Comparison of ENCODE assay signal across 8 mouse cellular contexts in genomic region chr5:122285029-122285766, GRCm38 (mm10). TPM values are rescaled to one million over a fixed set of nuclear protein-coding genes. Genes with fewer than 3 reads are reported as not detected.
A peak's percentile ranks its signal among the peaks of the same experiment; 100 is the strongest.
DNase-seq lines count a peak whose midpoint lies in the region; ATAC-seq and TF ChIP-seq lines count a peak whose summit lies in the region.

No protein-coding gene starts in this region.

- WGBS in forebrain, postnatal 0 days, result 1% methylated on average over 34 of the region's 34 CpGs
- WGBS in hindbrain, embryonic 14.5 days, result 1% methylated on average over 34 of the region's 34 CpGs
- WGBS in limb, embryonic 15.5 days, result under 1% methylated on average over 34 of the region's 34 CpGs
- WGBS in midbrain, embryonic 14.5 days, result 1% methylated on average over 34 of the region's 34 CpGs
- 1% methylated on average over 34 of the region's 34 CpGs for WGBS in thymus, adult 2 months

- H3K27ac ChIP-seq in left cerebral cortex, adult 2 months, result peak overlapping the region; percentile 85
- peak overlapping the region; percentile 92 for H3K27ac ChIP-seq in forebrain, postnatal 0 days (ENCODE audit: low read depth, low read length)
- peak overlapping the region; percentile 90 for H3K27ac ChIP-seq in hindbrain, embryonic 14.5 days
- peak overlapping the region; percentile 76 for H3K27ac ChIP-seq in limb, embryonic 15.5 days
- H3K27ac ChIP-seq in midbrain, embryonic 14.5 days (replicated peaks; ENCODE audit: low read depth, low read length), result peak overlapping the region; percentile 90
- H3K27ac ChIP-seq in thymus, adult 2 months (ENCODE audit: control insufficient read depth, insufficient read depth, low read length), result peak overlapping the region; percentile 54

- TF ChIP-seq POLR2A in thymus, adult 2 months (IDR thresholded peaks at IDR 0.05; ENCODE audit: control insufficient read depth, extremely low read depth, insufficient read depth, low read length, poor library complexity), result no peak

- H3K4me3 ChIP-seq in left cerebral cortex, adult 2 months, result peak overlapping the region; percentile 74
- peak overlapping the region; percentile 93 for H3K4me3 ChIP-seq in forebrain, postnatal 0 days (ENCODE audit: low read depth, low read length)
- H3K4me3 ChIP-seq in hindbrain, embryonic 14.5 days (replicated peaks; ENCODE audit: low read length), result peak overlapping the region; percentile 96
- peak overlapping the region; percentile 96 for H3K4me3 ChIP-seq in limb, embryonic 15.5 days
- H3K4me3 ChIP-seq in midbrain, embryonic 14.5 days (replicated peaks; ENCODE audit: low read depth, low read length), result peak overlapping the region; percentile 98
- H3K4me3 ChIP-seq in thymus, adult 2 months (ENCODE audit: control insufficient read depth, insufficient read depth, low read length), result peak overlapping the region; percentile 97

- H3K4me2 ChIP-seq in forebrain, postnatal 0 days (ENCODE audit: low read depth), result peak overlapping the region; percentile 97
- H3K4me2 ChIP-seq in hindbrain, embryonic 14.5 days (replicated peaks), result peak overlapping the region; percentile 100
- peak overlapping the region; percentile 96 for H3K4me2 ChIP-seq in limb, embryonic 15.5 days
- peak overlapping the region; percentile 84 for H3K4me2 ChIP-seq in midbrain, embryonic 14.5 days (ENCODE audit: low read length)

- peak overlapping the region; percentile 81 for H3K9ac ChIP-seq in forebrain, postnatal 0 days
- H3K9ac ChIP-seq in hindbrain, embryonic 14.5 days, result peak overlapping the region; percentile 92
- H3K9ac ChIP-seq in limb, embryonic 15.5 days, result peak overlapping the region; percentile 78
- H3K9ac ChIP-seq in midbrain, embryonic 14.5 days (replicated peaks; ENCODE audit: low read length), result peak overlapping the region; percentile 88

- H3K9me3 ChIP-seq in forebrain, postnatal 0 days (ENCODE audit: low read length), result no peaks in the 10 kb centered on the region
- H3K9me3 ChIP-seq in hindbrain, embryonic 14.5 days (ENCODE audit: control insufficient read depth, low read length), result no peaks in the 10 kb centered on the region
- no peaks in the 10 kb centered on the region for H3K9me3 ChIP-seq in limb, embryonic 15.5 days
- H3K9me3 ChIP-seq in midbrain, embryonic 14.5 days (ENCODE audit: control insufficient read depth, low read length), result no peaks in the 10 kb centered on the region; the same call in 1 of the 2 replicates

- peak; percentile 41 to 61 for DNase-seq in left cerebral cortex, adult 2 months (ENCODE audit: extremely low spot score in 1 of 2, low spot score in 2 of 2)
- DNase-seq in left cerebral cortex, adult 9 months (ENCODE audit: low spot score in 2 of 2), result no peak
- DNase-seq in cerebellum, adult 18-20 months, result peak; percentile 69 to 73
- peak; percentile 55 for DNase-seq in forebrain, postnatal 0 days
- peak; percentile 35 for DNase-seq in hindbrain, embryonic 14.5 days (ENCODE audit: low spot score)
- peak; percentile 67 for DNase-seq in midbrain, embryonic 14.5 days
- DNase-seq in thymus, adult 2 months, result peak; percentile 69

- peak; percentile 19; the same call in 1 of the 2 replicates for ATAC-seq in forebrain, postnatal 0 days
- ATAC-seq in hindbrain, embryonic 14.5 days (ENCODE audit: low FRiP score), result peak; percentile 46; the same call in 1 of the 2 replicates
- peak; percentile 18; the same call in 1 of the 2 replicates for ATAC-seq in limb, embryonic 15.5 days (ENCODE audit: insufficient number of reproducible peaks, low FRiP score, low TSS enrichment, low read depth)
- ATAC-seq in midbrain, embryonic 14.5 days (ENCODE audit: low FRiP score, low TSS enrichment), result peak; percentile 18; the same call in 1 of the 2 replicates

- H3K27me3 ChIP-seq in forebrain, postnatal 0 days (ENCODE audit: insufficient read depth, low read length), result no peaks in the 10 kb centered on the region
- H3K27me3 ChIP-seq in hindbrain, embryonic 14.5 days (ENCODE audit: control insufficient read depth, insufficient read depth, low read length), result no peaks in the 10 kb centered on the region
- H3K27me3 ChIP-seq in limb, embryonic 15.5 days, result no peaks in the 10 kb centered on the region
- H3K27me3 ChIP-seq in midbrain, embryonic 14.5 days (ENCODE audit: control insufficient read depth, insufficient read depth, low read length), result no peaks in the 10 kb centered on the region
- H3K27me3 ChIP-seq in thymus, adult 2 months (ENCODE audit: control insufficient read depth, insufficient read depth, low read length), result no peaks in the 10 kb centered on the region

- no peak for TF ChIP-seq CTCF in left cerebral cortex, adult 2 months (IDR thresholded peaks at IDR 0.05)
- peak; percentile 42 for TF ChIP-seq CTCF in forebrain, postnatal 0 days (IDR thresholded peaks at IDR 0.05; ENCODE audit: low read depth)
- TF ChIP-seq CTCF in thymus, adult 2 months (IDR thresholded peaks at IDR 0.05; ENCODE audit: borderline replicate concordance, control insufficient read depth, extremely low read depth, insufficient read depth, low read length, poor library complexity), result 0 out of 2 replicates have a peak, but pooled peaks have one; percentile 28

- intact Hi-C loops in left cerebral cortex, adult 2 months (cut with DNase I), result loop anchor here (2.0 kb wide), 1 partner anchor 40 kb away; no protein-coding TSS in a partner anchor

- H3K36me3 ChIP-seq in forebrain, postnatal 0 days (ENCODE audit: insufficient read depth), result 0 out of 2 replicates have a peak, but pooled peaks cover 7% of the 10 kb centered on the region
- no peaks in the 10 kb centered on the region; the same call in 1 of the 2 replicates for H3K36me3 ChIP-seq in hindbrain, embryonic 14.5 days (replicated peaks; ENCODE audit: control insufficient read depth, insufficient read depth)
- H3K36me3 ChIP-seq in limb, embryonic 15.5 days, result peaks cover 11% of the 10 kb centered on the region; the same call in 1 of the 2 replicates
- H3K36me3 ChIP-seq in midbrain, embryonic 14.5 days (ENCODE audit: control insufficient read depth, insufficient read depth, low read length), result no peaks in the 10 kb centered on the region
- no peaks in the 10 kb centered on the region; the same call in 1 of the 2 replicates for H3K36me3 ChIP-seq in thymus, adult 2 months (ENCODE audit: control insufficient read depth, insufficient read depth, low read length)

- peaks cover 6% of the 10 kb centered on the region; the same call in 1 of the 2 replicates for H3K4me1 ChIP-seq in forebrain, postnatal 0 days (ENCODE audit: insufficient read depth)
- peaks cover 14% of the 10 kb centered on the region for H3K4me1 ChIP-seq in hindbrain, embryonic 14.5 days (replicated peaks; ENCODE audit: control insufficient read depth, insufficient read depth, low read length)
- H3K4me1 ChIP-seq in limb, embryonic 15.5 days, result peaks cover 30% of the 10 kb centered on the region
- H3K4me1 ChIP-seq in midbrain, embryonic 14.5 days (ENCODE audit: control insufficient read depth, insufficient read depth, low read length), result peaks cover 16% of the 10 kb centered on the region
- H3K4me1 ChIP-seq in thymus, adult 2 months (replicated peaks; ENCODE audit: control insufficient read depth, insufficient read depth, low read length), result peaks cover 26% of the 10 kb centered on the region

RNA-seq across cellular contexts. Expression of gene Pptc7, which starts 1.0 kb away (rescaled TPM):
- 10 to 100 TPM; 41.2 to 42.5 TPM for total RNA-seq in left cerebral cortex, adult 2 months (2021)
- 14.8 and 18.3 TPM in 2 replicates for total RNA-seq in forebrain, postnatal 0 days (2014; rRNA removed)
- 4.2 and 6.7 TPM in 2 replicates for polyA plus RNA-seq in forebrain, postnatal 0 days (2015; fragmentation: Nextera tagmentation; extraction: Ambion mirVana)
- polyA plus RNA-seq in hindbrain, embryonic 14.5 days (2014; fragmentation: Nextera tagmentation; extraction: Ambion mirVana), result 8.4 and 8.5 TPM in 2 replicates
- 6.8 and 7.9 TPM in 2 replicates for polyA plus RNA-seq in limb, embryonic 15.5 days (2015; fragmentation: Nextera tagmentation; extraction: Ambion mirVana)
- polyA plus RNA-seq in midbrain, embryonic 14.5 days (2014; fragmentation: Nextera tagmentation; extraction: Ambion mirVana), result 8.5 and 9.1 TPM in 2 replicates
- polyA plus RNA-seq in thymus, adult 2 months (2012; rRNA removed), result 72.4 and 78.8 TPM in 2 replicates

RNA-seq across cellular contexts. Expression of gene Tctn1, which starts 20.9 kb away (rescaled TPM):
- total RNA-seq in left cerebral cortex, adult 2 months (2021), result 10 to 100 TPM; 13.5 to 13.7 TPM
- total RNA-seq in forebrain, postnatal 0 days (2014; rRNA removed), result 20.3 and 31.2 TPM in 2 replicates
- polyA plus RNA-seq in forebrain, postnatal 0 days (2015; fragmentation: Nextera tagmentation; extraction: Ambion mirVana), result 2.9 and 4.3 TPM in 2 replicates
- 4.4 and 6.5 TPM in 2 replicates for polyA plus RNA-seq in hindbrain, embryonic 14.5 days (2014; fragmentation: Nextera tagmentation; extraction: Ambion mirVana)
- 5.7 and 6.0 TPM in 2 replicates for polyA plus RNA-seq in limb, embryonic 15.5 days (2015; fragmentation: Nextera tagmentation; extraction: Ambion mirVana)
- polyA plus RNA-seq in midbrain, embryonic 14.5 days (2014; fragmentation: Nextera tagmentation; extraction: Ambion mirVana), result 6.2 and 6.6 TPM in 2 replicates
- 41.4 and 45.0 TPM in 2 replicates for polyA plus RNA-seq in thymus, adult 2 months (2012; rRNA removed)

Comparison
In these comparisons a context has a peak if more than half of its experiments do, and no peak if none do; other contexts are left out.
1. DNase-seq: peak in left cerebral cortex, adult 2 months (2 of 2), cerebellum, adult 18-20 months (2 of 2), forebrain, postnatal 0 days (single experiment), hindbrain, embryonic 14.5 days (single experiment), midbrain, embryonic 14.5 days (single experiment) and thymus, adult 2 months (single experiment); none in left cerebral cortex, adult 9 months (0 of 2).
2. Peak in every context shown above with its lines, with median percentiles within 50 percentile points of each other: H3K27ac ChIP-seq, H3K4me3 ChIP-seq, ATAC-seq, H3K4me2 ChIP-seq and H3K9ac ChIP-seq.